Mouse (Mus musculus): Measurements from ENCODE around the gene Adgrl3. TPM values are rescaled to one million over a fixed set of nuclear protein-coding genes. Genes with fewer than 3 reads are reported as not detected.

Adgrl3 gene
- polyA plus RNA-seq, 1 experiment from 2014 or later: 5.5 TPM

- H3K9me3 ChIP-seq (ENCODE audit: control insufficient read depth, low read length): no peaks in the 10 kb centered on the region
- 79% methylated on average over 4 of the region's 4 CpGs for WGBS
- no peaks in the 10 kb centered on the region for H3K36me3 ChIP-seq (ENCODE audit: control insufficient read depth, insufficient read depth, low read length)
- TF ChIP-seq EP300 (optimal IDR thresholded peaks at IDR 0.05) (no peak), CTCF (IDR thresholded peaks at IDR 0.05; ENCODE audit: low read depth) (no peak)
- ATAC-seq (ENCODE audit: low FRiP score, low TSS enrichment) (no peak), DNase-seq (ENCODE audit: low spot score) (no peak)
- H3K9ac ChIP-seq (ENCODE audit: low read length): no peak overlapping the region
- H3K27me3 ChIP-seq (ENCODE audit: control insufficient read depth, insufficient read depth, low read length): no peaks in the 10 kb centered on the region
- no peak overlapping the region for H3K4me3 ChIP-seq (ENCODE audit: low read depth, low read length)
- no peak overlapping the region for H3K4me2 ChIP-seq (replicated peaks; ENCODE audit: low read depth)
- no peaks in the 10 kb centered on the region for H3K4me1 ChIP-seq (replicated peaks; ENCODE audit: control insufficient read depth, insufficient read depth)
- H3K27ac ChIP-seq (replicated peaks): no peak overlapping the region
Observed at GRCm38 (mm10) chr5:81201885-81202284, 181.9 kb downstream of the Adgrl3 start.

GRCm38 (mm10) chr5:81218500-81219057, 198.6 kb downstream of the Adgrl3 start:
- WGBS: 65% methylated on average over 2 of the region's 2 CpGs
- H3K9me3 ChIP-seq (ENCODE audit: control insufficient read depth, low read length): no peaks in the 10 kb centered on the region
- no peaks in the 10 kb centered on the region for H3K36me3 ChIP-seq (ENCODE audit: control insufficient read depth, insufficient read depth, low read length)
- no peak overlapping the region for H3K4me3 ChIP-seq (ENCODE audit: low read depth, low read length)
- ATAC-seq (ENCODE audit: low FRiP score, low TSS enrichment) (no peak), DNase-seq (ENCODE audit: low spot score) (no peak)
- TF ChIP-seq EP300 (optimal IDR thresholded peaks at IDR 0.05) (no peak), CTCF (IDR thresholded peaks at IDR 0.05; ENCODE audit: low read depth) (no peak)
- no peak overlapping the region for H3K27ac ChIP-seq (replicated peaks)
- H3K9ac ChIP-seq (ENCODE audit: low read length): no peak overlapping the region
- no peaks in the 10 kb centered on the region for H3K27me3 ChIP-seq (ENCODE audit: control insufficient read depth, insufficient read depth, low read length)
- no peaks in the 10 kb centered on the region for H3K4me1 ChIP-seq (replicated peaks; ENCODE audit: control insufficient read depth, insufficient read depth)
- H3K4me2 ChIP-seq (replicated peaks; ENCODE audit: low read depth): no peak overlapping the region

- ATAC-seq (ENCODE audit: low FRiP score, low TSS enrichment): no peak
- no peak overlapping the region for H3K4me3 ChIP-seq (ENCODE audit: low read depth, low read length)
- no peaks in the 10 kb centered on the region for H3K36me3 ChIP-seq (ENCODE audit: control insufficient read depth, insufficient read depth, low read length)
- DNase-seq (ENCODE audit: low spot score): no peak
- H3K27ac ChIP-seq (replicated peaks): no peak overlapping the region
- H3K9me3 ChIP-seq (ENCODE audit: control insufficient read depth, low read length): no peaks in the 10 kb centered on the region
- 81% methylated on average over 6 of the region's 6 CpGs for WGBS
- H3K4me2 ChIP-seq (replicated peaks; ENCODE audit: low read depth): no peak overlapping the region
- no peaks in the 10 kb centered on the region for H3K27me3 ChIP-seq (ENCODE audit: control insufficient read depth, insufficient read depth, low read length)
- no peaks in the 10 kb centered on the region for H3K4me1 ChIP-seq (replicated peaks; ENCODE audit: control insufficient read depth, insufficient read depth)
- TF ChIP-seq EP300 (optimal IDR thresholded peaks at IDR 0.05): no peak
- no peak for TF ChIP-seq CTCF (IDR thresholded peaks at IDR 0.05; ENCODE audit: low read depth)
- no peak overlapping the region for H3K9ac ChIP-seq (ENCODE audit: low read length)
Observed at GRCm38 (mm10) chr5:81224465-81224864, 204.5 kb downstream of the Adgrl3 start.

- no peaks in the 10 kb centered on the region for H3K4me1 ChIP-seq (replicated peaks; ENCODE audit: control insufficient read depth, insufficient read depth)
- no peak overlapping the region for H3K27ac ChIP-seq (replicated peaks)
- no peak overlapping the region for H3K9ac ChIP-seq (ENCODE audit: low read length)
- no peaks in the 10 kb centered on the region for H3K36me3 ChIP-seq (ENCODE audit: control insufficient read depth, insufficient read depth, low read length)
- H3K9me3 ChIP-seq (ENCODE audit: control insufficient read depth, low read length): no peaks in the 10 kb centered on the region
- DNase-seq (ENCODE audit: low spot score) (no peak), ATAC-seq (ENCODE audit: low FRiP score, low TSS enrichment) (no peak)
- WGBS: 89% methylated on average over 2 of the region's 2 CpGs
- no peak overlapping the region for H3K4me2 ChIP-seq (replicated peaks; ENCODE audit: low read depth)
- H3K27me3 ChIP-seq (ENCODE audit: control insufficient read depth, insufficient read depth, low read length): no peaks in the 10 kb centered on the region
- H3K4me3 ChIP-seq (ENCODE audit: low read depth, low read length): no peak overlapping the region
- TF ChIP-seq CTCF (IDR thresholded peaks at IDR 0.05; ENCODE audit: low read depth) (no peak), EP300 (optimal IDR thresholded peaks at IDR 0.05) (no peak)
Observed at GRCm38 (mm10) chr5:81225486-81225885, 205.5 kb downstream of the Adgrl3 start.

- ATAC-seq (ENCODE audit: low FRiP score, low TSS enrichment) (no peak), DNase-seq (ENCODE audit: low spot score) (no peak)
- TF ChIP-seq CTCF (IDR thresholded peaks at IDR 0.05; ENCODE audit: low read depth) (no peak), EP300 (optimal IDR thresholded peaks at IDR 0.05) (no peak)
- Histone ChIP-seq H3K4me3 (ENCODE audit: low read depth, low read length) (no peak overlapping the region), H3K36me3 (ENCODE audit: control insufficient read depth, insufficient read depth, low read length) (no peaks in the 10 kb centered on the region), H3K4me2 (replicated peaks; ENCODE audit: low read depth) (no peak overlapping the region), H3K27ac (replicated peaks) (no peak overlapping the region), H3K9ac (ENCODE audit: low read length) (no peak overlapping the region), H3K4me1 (replicated peaks; ENCODE audit: control insufficient read depth, insufficient read depth) (no peaks in the 10 kb centered on the region), H3K9me3 (ENCODE audit: control insufficient read depth, low read length) (no peaks in the 10 kb centered on the region), H3K27me3 (ENCODE audit: control insufficient read depth, insufficient read depth, low read length) (no peaks in the 10 kb centered on the region)
Observed at GRCm38 (mm10) chr5:81227256-81227655, 207.3 kb downstream of the Adgrl3 start.

GRCm38 (mm10) chr5:81248724-81249123, 228.8 kb downstream of the Adgrl3 start:
- 61% methylated on average over 5 of the region's 5 CpGs for WGBS
- no peaks in the 10 kb centered on the region for H3K9me3 ChIP-seq (ENCODE audit: control insufficient read depth, low read length)
- H3K4me2 ChIP-seq (replicated peaks; ENCODE audit: low read depth): no peak overlapping the region
- DNase-seq (ENCODE audit: low spot score) (no peak), ATAC-seq (ENCODE audit: low FRiP score, low TSS enrichment) (no peak)
- no peak overlapping the region for H3K27ac ChIP-seq (replicated peaks)
- H3K9ac ChIP-seq (ENCODE audit: low read length): no peak overlapping the region
- H3K4me1 ChIP-seq (replicated peaks; ENCODE audit: control insufficient read depth, insufficient read depth): no peaks in the 10 kb centered on the region
- no peaks in the 10 kb centered on the region for H3K27me3 ChIP-seq (ENCODE audit: control insufficient read depth, insufficient read depth, low read length)
- H3K4me3 ChIP-seq (ENCODE audit: low read depth, low read length): no peak overlapping the region
- TF ChIP-seq EP300 (optimal IDR thresholded peaks at IDR 0.05) (no peak), CTCF (IDR thresholded peaks at IDR 0.05; ENCODE audit: low read depth) (no peak)
- H3K36me3 ChIP-seq (ENCODE audit: control insufficient read depth, insufficient read depth, low read length): no peaks in the 10 kb centered on the region

All from stomach, postnatal 0 days (tissue).